Mouse (Mus musculus): ENCODE measurements around the gene Dhx30.
A peak's percentile ranks its signal among the peaks of the same experiment; 100 is the strongest.
"Not testable (repeated sequence)": the region's sequence is repeated elsewhere in the genome, so short reads cannot be mapped to it uniquely, and the experiment has no call there.

Dhx30 gene

DNA sequence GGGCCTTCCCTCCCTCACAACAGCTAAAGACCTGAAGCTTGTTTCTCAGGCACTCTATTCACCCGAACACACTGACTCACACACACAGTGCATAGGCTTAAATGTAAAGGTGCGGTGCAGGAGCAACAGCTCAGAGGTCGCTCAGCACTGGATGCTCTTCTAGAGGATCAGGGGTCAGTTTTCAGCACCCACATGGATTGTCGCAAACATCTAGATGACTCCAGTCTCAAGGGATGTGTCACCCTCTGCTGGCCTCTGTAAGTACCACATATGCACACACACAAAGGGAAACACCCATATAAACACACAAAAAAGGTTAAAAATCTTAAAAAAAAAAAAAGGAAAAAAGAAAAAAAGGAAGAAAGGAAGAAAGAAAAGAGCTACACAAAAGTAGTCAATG is 22.9 kb downstream of the Dhx30 start:
- no peak for DNase-seq (ENCODE audit: low spot score)

DNA sequence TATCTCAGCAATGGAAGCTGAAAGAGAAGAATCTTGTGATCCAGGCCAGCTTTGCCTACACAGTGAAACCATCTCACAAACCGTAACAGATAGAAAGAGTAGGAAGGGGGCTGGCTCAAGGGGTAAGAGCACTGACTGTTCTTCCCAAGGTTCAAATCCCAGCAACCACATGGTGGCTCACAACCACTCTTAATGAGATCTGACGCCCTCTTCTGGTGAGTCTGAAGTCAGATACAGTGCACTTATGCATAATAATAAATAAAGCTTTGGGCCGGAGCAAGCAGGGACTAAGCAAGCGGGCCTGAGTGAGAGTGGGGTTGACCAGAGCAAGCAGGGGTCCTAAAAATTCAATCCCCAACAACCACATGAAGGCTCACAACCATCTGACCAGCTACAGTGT is 24.3 kb downstream of the Dhx30 start:
- no peak for DNase-seq (ENCODE audit: low spot score)

DNA sequence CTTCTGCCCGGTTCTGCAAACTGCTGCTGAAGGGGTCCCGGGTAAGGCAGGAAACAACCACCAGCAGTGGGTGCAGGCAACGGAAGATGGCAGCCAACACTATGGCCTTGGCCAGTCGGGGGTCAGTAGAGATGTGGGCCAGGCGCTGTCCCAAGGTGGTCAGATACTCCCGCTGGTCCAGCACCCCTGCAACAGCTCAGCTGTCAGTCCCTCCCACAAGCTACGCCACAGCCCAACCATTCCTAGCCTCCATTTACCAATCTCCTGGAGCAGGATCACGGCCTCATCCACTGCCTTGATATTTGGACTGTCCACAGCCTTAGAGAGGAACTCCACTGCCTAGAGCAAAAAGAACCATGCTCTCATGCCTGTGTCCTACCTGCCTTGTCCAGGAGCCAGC is 31.9 kb downstream of the Dhx30 start:
- DNase-seq (ENCODE audit: low spot score): no peak

DNA sequence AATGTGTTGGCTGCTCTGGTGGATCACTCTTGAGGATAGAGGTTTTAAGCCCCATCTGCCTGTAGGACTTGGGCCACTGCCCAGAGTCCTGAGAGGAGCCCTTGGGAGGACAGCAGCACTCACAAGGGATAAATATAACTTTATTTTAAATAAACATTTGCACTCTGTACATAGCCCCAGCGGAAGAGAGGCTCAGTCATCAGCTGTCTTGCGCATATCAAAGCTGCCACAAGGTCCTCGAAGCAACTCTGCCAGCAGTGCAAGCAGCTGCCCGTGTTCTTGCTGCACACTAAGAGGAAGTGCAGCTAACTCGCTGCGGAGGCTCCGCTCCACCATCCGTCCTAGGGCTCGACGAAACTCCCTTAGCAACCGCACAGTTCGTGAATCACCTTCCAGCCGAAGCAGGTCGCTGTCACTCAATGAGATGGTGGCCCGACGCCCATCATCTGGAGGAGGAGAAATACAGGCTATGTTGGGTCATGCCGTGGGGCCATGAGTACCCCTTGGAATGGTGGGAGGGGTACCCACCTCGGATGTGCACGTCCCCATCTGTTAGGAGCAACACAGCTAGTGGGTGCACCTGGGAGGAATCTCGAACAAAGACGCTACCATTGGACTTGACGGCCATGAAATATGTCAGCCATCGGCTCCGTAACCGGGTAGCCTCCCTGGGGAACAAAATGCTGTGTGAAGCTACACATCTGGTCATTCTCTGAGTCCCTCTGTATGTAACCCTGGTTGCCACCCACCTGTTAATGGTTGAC is 33.2 kb downstream of the Dhx30 start:
- no peak for DNase-seq (ENCODE audit: low spot score)

DNA sequence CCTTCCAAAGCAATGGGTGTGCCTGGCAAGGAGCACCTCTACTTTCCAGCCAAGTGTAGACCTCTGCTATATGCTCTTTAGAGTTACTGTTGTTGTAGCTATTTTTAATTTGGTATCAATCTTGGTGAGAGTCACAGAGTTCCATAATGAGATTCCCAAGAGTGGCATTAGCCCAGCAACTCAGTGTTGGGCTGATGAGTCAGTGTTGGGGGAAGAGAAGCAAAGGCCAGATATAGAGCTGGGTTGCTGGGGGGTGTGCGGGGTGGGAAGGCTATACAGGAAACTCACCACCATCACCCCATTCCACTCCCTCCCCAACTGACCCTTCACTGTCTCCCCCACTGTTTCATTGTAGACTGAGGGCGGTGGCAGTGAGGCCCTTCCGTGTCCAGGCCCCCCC is 36.6 kb downstream of the Dhx30 start:
- no peak for DNase-seq (ENCODE audit: low spot score)

DNA sequence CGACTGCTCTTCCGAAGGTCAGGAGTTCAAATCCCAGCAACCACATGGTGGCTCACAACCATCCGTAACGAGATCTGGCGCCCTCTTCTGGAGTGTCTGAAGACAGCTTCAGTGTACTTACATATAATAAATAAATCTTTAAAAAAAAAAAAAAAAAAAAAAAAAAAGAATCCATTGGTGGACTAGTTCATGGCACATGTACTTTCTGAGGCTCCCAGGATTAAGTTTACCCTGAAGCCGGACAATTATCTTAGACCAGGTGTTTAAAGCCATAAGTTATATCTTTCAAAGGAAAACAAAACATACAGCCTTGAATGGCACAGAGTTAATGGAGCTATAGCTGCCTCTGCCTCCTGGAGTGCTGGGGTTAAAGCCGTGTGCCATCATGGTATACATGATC is 41.2 kb downstream of the Dhx30 start:
- not testable (repeated sequence) for DNase-seq (ENCODE audit: low spot score)

DNA sequence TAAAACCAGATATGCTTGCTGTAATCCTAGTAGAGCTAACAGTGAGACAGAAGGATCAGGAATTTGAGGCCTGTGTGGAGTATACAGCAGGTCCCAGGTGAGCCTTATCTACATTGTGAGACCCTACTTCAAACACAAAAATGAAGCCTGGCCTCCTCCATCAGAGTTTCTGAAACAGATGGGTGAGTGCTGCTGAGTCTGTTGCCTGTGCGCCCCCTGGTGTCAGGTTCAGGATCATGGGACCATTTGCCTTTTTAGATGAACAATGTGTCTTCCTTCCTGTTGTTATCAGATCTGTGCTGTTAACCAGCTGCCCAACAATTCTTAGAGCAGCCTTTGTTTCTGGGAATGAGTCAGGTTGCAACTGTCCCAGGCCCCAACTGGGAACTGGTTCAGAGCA is 45.8 kb downstream of the Dhx30 start:
- peak; percentile 87 for DNase-seq (ENCODE audit: low spot score)

DNA sequence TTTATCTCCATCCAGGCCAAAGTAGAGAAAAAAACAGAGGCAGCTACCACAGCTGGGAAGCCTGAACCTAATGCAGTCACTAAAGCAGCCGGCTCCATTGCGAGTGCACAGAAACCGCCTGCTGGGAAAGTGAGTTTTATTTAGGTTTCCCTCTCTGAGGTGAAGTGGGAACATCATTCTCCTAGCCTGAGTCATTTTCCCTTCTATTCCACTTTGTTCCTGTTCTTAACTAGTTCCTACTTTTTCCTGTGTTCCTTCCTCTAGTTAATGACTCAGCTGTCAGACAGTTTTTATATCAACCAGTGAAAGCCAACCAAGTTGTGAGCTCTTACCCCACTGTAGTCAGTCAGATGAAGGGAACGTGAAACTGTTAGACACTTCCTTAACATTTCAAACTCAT is 46.6 kb downstream of the Dhx30 start:
- no peak for DNase-seq (ENCODE audit: low spot score)

DNA sequence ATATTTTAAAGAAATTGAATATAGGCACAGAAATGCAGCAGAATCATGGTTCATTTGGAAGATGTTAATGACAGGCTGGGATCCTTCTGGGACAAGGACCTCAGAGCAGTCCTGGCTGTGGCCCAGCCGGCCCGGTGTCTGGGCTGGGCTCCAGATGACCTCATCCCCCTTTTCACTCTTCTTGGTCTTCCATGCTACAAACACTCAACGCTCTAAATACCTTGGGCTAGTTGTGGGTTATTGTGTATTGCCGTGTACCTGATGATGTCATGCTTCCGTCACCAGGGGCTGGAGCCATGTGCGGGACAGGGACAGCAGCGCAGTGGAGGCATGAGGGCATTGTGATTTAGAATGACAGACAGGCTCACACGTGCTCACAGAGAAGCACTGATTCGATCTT is 47.3 kb downstream of the Dhx30 start:
- DNase-seq (ENCODE audit: low spot score): no peak

DNA sequence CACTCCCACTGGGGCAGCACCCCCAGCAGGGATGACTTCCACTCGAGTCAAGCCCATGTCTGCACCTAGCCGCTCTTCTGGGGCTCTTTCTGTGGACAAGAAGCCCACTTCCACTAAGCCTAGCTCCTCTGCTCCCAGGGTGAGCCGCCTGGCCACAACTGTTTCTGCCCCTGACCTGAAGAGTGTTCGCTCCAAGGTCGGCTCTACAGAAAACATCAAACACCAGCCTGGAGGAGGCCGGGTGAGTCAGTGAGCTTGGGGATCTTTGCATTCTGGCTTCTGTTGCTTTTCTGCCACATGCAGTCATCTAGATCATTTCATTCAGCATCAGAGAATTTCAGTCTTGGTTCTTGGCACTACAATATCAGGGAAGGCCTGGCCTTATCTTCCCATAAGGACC is 48.9 kb downstream of the Dhx30 start:
- no peak for DNase-seq (ENCODE audit: low spot score)

DNA sequence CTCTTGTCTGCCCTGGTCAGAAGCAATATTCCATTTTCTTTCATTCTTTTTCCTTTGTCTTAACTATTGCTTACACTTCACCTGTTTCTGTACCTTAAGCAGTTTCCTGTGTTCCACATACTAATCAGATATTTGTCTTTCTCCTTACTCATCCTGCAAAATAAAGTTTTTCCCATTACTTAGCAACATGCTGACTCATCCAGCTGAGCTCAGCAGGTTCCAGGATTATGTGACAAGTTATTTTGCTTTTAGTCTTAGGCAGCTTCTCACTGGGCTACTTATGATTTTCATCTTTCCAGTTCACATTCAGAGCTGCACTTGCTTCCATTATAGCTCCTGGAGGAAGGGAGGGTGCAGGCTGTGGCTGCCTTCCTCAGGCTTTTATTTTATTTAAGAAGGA is 53.0 kb downstream of the Dhx30 start:
- DNase-seq (ENCODE audit: low spot score): no peak

DNA sequence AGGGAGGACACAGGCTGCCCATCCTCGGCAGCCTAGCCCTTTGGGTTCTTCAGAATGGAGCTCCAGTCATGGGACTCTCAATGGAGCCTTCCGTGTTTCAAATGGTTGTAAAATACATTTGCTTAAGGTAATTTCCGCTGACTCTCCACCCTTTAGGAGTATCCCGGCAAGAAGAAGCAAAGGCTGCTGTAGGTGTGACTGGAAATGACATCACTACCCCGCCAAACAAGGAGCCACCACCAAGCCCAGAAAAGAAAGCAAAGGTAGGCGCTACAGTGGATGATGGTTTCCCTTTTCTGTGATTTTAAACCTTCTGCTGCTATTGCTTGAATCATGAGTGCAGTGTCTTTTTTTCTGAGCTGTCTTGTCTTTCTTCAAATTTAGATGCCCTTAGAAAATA is 54.8 kb downstream of the Dhx30 start:
- DNase-seq (ENCODE audit: low spot score): no peak

DNA sequence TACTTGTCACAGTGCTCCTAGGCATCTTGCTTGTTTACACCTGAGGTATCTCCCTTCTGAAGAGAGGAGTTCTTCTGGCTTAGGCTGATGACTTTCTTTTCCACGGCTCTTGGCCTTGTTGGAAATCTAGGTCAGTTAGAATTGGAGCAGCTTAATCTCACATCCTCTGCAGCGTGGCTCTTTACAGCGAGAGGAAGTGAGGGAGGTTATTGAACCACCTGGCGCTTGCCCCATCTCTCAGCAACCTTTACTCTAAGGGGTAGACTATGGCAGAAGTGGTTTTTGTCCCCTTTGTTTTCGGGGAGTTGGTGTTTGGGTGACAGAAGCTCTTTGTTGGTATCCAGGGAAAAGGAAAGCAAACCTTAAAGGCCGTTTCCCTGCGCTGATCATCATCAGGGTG is 55.2 kb downstream of the Dhx30 start:
- no peak for DNase-seq (ENCODE audit: low spot score)

DNA sequence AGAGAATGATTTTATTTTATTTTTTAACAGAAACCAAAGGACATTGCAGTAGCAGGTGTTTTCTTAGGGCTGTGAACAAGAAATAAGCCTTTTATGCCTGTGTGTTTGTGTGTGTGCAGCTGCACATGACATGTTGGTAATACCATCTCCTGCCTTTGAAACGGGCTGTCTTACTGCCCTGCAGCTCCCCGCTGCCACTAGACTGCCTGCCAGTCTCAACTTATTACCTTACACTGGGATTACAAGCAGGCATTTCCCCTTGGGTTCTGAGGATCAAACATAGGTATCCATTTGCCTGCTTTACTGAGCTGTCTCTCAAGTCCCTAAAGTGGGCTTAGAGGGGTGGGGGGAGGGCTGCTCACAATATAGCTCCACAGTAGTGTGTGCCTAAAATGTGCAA is 56.9 kb downstream of the Dhx30 start:
- DNase-seq (ENCODE audit: low spot score): no peak

DNA sequence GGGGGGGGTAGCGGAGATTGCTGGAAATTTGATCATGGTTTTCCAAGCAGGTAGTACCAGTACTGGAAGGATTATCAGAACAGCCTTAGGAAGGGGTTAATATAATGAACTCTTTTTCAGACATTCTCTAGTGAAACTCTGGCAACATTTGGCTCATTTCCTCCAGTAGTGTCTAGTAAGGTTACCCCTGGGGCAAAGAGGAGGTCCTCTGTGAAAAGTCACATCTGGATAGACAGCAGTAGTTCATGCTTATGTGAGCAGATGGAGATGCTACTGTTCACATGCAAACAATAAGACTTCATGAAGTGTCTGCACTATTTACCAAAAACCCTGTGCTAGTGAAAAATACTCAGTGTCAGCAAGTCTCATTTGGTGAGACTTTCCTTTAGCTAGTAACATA is 60.4 kb downstream of the Dhx30 start:
- no peak for DNase-seq (ENCODE audit: low spot score)

DNA sequence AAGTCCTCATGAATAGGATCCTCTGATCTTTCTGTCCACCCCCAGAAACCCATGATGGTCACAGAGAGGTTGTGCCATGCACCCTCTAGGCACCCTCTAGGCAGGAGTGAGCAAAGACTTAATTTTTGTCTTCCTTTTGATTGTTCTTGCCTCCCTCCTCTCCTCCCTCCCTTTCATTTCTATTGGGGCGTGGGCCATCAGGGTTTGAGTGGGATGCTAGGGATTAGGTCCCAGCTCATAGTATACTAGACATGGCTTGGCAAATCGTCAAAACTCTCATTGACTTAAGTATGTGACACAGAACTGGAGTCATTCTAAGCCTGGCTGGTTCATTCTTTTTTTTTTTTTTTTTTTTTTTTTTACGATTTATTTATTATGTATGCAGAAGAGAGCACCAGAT is 62.8 kb downstream of the Dhx30 start:
- no peak for DNase-seq (ENCODE audit: low spot score)

DNA sequence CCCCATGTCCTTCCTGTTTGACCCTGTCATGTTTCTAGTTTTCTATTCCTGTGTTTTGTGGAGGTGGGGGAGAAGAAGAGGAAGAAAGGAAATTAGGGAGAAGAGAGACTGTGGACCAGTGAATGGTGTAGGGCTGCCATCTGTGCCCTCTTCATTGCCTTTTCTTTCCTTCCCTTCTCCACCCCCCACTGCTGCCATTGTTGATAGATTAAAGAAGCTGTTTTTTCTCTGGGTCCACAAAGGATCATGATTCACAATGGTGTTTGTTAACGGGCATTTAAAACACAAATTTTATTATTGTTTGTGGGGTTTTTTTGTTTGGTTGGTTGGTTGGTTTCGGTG is 63.6 kb downstream of the Dhx30 start:
- no peak for DNase-seq (ENCODE audit: low spot score)

DNA sequence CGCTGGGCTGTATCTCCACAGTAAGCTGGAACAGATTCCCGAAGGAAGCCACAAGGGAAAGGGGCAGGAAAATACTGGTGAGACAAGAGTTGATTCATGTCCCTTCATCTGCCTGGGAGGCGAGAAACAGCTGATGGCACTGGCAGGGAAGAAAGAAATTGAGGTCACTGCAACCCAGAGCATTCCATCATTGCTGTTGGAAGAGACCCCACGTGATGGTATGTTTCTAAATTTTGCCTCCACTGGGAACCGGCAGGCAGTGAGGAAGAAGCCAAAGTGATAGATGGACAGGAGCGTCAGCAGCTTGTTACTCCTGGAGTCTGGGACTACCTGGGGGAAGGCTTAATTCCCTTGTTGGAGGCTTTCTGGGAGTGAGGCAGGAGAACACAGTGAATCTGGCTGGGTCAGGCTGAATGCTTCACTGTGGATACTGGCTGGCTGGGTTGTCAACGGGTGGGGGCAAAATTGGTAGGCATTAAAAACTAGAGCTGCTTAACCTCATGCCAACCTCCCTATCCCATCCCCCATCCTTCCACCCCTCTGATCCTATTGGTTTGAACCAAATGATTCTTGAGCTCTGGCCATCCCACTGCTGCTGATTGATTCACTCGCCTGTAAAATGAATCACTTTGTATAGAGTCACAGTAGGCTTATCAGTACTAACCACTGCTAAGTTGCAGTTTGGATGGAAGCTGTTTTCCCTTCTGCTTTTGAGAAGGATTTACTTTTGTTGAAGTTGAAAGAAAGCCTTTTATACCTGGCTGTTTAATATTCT is 64.1 kb downstream of the Dhx30 start:
- peak; percentile 59 for DNase-seq (ENCODE audit: low spot score)

DNA sequence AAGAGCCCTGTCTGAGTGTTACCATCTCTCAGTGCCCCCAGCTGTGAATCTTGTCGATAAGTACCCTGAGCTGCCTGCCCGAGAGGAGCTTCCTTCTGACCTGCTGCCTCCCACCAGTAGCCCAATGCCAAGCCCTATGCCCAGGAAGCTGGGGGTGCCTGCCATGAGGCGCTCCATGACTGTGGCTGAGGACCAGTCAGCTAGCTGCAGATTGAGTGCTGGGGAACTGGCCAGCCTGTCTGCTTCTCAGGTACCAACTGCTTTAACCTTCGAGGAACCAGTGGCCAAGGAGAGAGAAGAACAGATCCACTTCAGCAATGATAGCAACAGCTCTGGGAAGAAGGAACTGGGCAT is 64.7 kb downstream of the Dhx30 start:
- no peak for DNase-seq (ENCODE audit: low spot score)

DNA sequence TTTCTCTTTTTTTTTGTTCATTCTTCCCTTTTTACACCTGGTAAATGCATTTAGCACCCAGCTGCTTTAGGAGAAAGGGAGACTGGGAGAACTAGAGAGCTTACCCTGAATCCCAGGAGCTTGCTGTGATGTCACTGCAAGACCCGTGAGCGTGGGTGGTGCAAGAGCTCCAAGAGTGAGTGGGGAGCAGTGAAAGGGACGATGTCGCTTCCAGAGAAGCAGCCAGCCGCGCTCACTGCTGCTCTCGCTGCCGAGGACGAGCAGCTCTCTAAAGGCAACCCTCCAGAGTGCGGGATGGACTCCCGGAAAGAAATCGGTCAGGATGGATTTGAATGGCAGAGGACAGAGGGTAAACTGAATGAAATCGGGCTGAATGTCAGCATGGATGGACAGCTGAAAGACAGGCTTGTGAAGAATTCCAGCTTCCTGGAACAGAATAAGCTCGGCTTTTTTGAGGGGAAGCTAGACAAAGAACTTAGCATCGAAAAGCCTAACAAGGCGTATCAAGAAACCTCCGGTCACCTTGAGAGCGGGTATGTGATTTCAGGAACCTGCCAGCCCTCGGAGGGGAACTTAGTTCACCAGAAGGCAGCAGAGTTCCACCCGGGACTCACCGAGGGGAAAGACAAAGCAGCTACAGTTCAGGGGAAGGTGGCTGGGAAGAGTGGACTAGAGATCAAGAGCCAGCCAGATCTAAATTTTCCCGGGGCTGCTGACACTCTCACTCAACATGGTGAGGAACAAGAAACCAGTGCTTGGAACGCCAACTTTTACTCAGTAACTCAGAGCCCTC is 65.6 kb downstream of the Dhx30 start:
- peak; percentile 48 for DNase-seq (ENCODE audit: low spot score)

DNA sequence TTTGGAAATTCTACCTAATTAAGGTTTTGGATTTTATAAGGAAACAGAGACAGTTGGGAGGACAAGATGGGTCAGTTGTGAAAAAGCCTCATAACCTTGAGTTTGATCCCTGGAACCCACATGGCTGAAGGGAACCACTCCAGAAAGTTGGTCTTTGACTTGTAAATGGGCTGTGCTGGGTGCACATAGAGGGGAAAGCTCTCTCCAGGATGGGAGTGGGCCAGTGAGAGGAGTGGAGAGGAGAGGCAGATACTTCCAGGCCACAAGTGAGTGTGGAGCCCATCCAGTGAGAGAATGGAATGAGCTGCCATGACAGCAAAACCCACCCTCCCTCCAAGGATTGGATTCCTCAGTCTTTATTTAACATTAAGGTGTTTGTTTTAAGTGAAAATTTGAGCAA is 66.4 kb downstream of the Dhx30 start:
- DNase-seq (ENCODE audit: low spot score): no peak

DNA sequence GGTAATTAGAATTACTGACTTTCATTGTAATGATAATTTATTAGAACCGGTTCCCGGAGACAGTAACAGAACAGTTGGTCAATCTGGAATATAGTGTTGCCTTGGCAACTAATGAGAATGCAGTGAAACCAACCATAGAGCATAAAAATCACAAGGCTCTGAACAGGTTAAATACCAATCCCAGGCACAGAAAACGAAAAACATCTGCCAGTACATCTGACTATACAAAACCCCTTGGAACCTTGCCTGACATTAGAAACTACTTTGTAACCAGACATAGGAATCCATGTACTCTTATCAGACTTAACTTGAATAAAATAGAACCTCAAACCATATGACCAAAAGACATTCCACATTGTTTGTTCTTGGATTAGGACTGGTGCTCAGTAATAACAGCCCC is 69.8 kb downstream of the Dhx30 start:
- DNase-seq (ENCODE audit: low spot score): no peak

DNA sequence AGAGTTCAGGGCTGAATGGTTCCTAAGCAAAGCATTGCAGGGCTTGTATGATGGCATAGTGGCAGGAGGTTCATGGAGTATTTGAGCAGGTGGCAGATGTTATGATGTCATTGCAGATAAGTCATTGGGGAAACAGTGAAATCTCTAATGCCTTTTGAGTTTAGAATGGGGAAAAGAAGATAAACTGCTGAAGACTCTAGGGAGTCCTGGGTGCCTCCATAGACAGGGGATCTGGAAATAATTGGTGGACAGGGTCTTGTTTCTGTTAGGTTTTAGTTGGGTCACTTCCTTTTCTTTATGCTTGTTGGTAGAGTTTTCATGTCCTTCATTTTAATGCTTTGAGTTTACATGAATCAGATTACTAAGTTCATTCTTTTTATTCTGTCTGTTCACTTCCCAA is 70.4 kb downstream of the Dhx30 start:
- DNase-seq (ENCODE audit: low spot score): no peak
